Mouse (Mus musculus) lung, embryonic 14.5 days (tissue): ENCODE measurements around the gene Cst3. TPM values are rescaled to one million over a fixed set of nuclear protein-coding genes. Genes with fewer than 3 reads are reported as not detected.
A peak's percentile ranks its signal among the peaks of the same experiment; 100 is the strongest.

ENCODE experiments used
- ATAC-seq: fragments of 200-750 bp; cut with Nextera tagmentation; 2 replicates; pipeline ENCODE4 v1.8.0; 2017; ENCODE audit warnings: mild to moderate bottlenecking, moderate TSS enrichment, moderate library complexity; ENCODE audit not compliant: insufficient read depth
- DNase-seq: peaks from one replicate; pipeline ENCODE4 v3.0.0-alpha.2; 2015
- H3K27ac ChIP-seq: fragments of 300-500 bp; sonication (generic); 2 replicates; pipeline ENCODE4 v1.5.1; 2014; ENCODE audit warnings: low read depth, mild to moderate bottlenecking, moderate library complexity
- H3K27me3 ChIP-seq: fragments of 300-500 bp; sonication (generic); 2 replicates; pipeline ENCODE4 v1.6.1; 2014; ENCODE audit warnings: low read length, control low read depth; ENCODE audit not compliant: insufficient read depth
- H3K36me3 ChIP-seq: fragments of 300-500 bp; sonication (generic); 2 replicates; pipeline ENCODE4 v1.6.1; 2014; ENCODE audit warnings: control low read depth; ENCODE audit not compliant: insufficient read depth
- H3K4me1 ChIP-seq: fragments of 300-500 bp; sonication (generic); 2 replicates; pipeline ENCODE4 v1.6.1; 2014; ENCODE audit warnings: antibody characterized with exemption, control low read depth; ENCODE audit not compliant: insufficient read depth
- H3K4me2 ChIP-seq: fragments of 300-500 bp; sonication (generic); 2 replicates; pipeline ENCODE4 v1.6.1; 2014; ENCODE audit warnings: mild to moderate bottlenecking
- H3K4me3 ChIP-seq: fragments of 300-500 bp; sonication (generic); 2 replicates; pipeline ENCODE4 v1.5.1; 2014; ENCODE audit warnings: low read depth, low read length
- H3K9ac ChIP-seq: fragments of 300-500 bp; sonication (generic); 2 replicates; pipeline ENCODE4 v1.6.1; 2014
- H3K9me3 ChIP-seq: fragments of 300-500 bp; sonication (generic); 2 replicates; pipeline ENCODE4 v1.6.1; 2016; ENCODE audit warnings: low read depth, low read length, control low read depth
- CTCF ChIP-seq: IDR thresholded peaks from 2 replicates; pipeline ENCODE4 v1.5.1; 2016; ENCODE audit warnings: antibody characterized with exemption, low read depth
- WGBS: fragments of 180-500 bp; shearing (Covaris S2); extraction: QIAGEN DNeasy Blood & Tissue Kit; methylation state at CpG from one replicate; pipeline ENCODE4 v1.1.7; 2014; 5-methylcytosine and 5-hydroxymethylcytosine counted together
- polyA plus RNA-seq: library from polyadenylated mRNA; unstranded; fragments of >200 nt; fragmentation: Nextera tagmentation; extraction: Ambion mirVana; gene quantifications from 2 replicates; pipeline ENCODE4 v1.2.1, GENCODE M21; 2014

Cst3 gene
- polyA plus RNA-seq = 481 and 484 TPM in 2 replicates

- H3K4me1 ChIP-seq = peaks cover 13% of the 10 kb centered on the region
- peak within 1 kb of the TSS; percentile 73 for H3K9ac ChIP-seq
- H3K36me3 ChIP-seq = peaks cover 21% of the 10 kb centered on the region
- WGBS = 0% methylated on average over 19 of the region's 19 CpGs
- H3K4me2 ChIP-seq = peak within 1 kb of the TSS; percentile 65
- no peaks in the 10 kb centered on the region for H3K9me3 ChIP-seq
- DNase-seq (peak; percentile 94), ATAC-seq (peak; percentile 96)
- peak; percentile 56 for TF ChIP-seq CTCF
- no peaks in the 10 kb centered on the region for H3K27me3 ChIP-seq
- H3K27ac ChIP-seq = peak within 1 kb of the TSS; percentile 88
- H3K4me3 ChIP-seq = peak within 1 kb of the TSS; percentile 69
Observed at GRCm38 (mm10) chr2:148875335-148875811, at the start of gene Cst3. Cst3 (minus strand) TSS chr2:148875692.

GRCm38 (mm10) chr2:148902286-148902685 lies 26.8 kb upstream of the Cst3 start:
- peak; percentile 91 for ATAC-seq
- 7% methylated on average over 5 of the region's 5 CpGs for WGBS
- H3K27ac ChIP-seq = no peak overlapping the region

GRCm38 (mm10) chr2:148900305-148900704 lies 24.8 kb upstream of the Cst3 start:
- H3K36me3 ChIP-seq = no peaks in the 10 kb centered on the region
- no peak overlapping the region for H3K27ac ChIP-seq
- no peaks in the 10 kb centered on the region for H3K4me1 ChIP-seq
- DNase-seq (no peak), ATAC-seq (no peak)
- no peak for TF ChIP-seq CTCF
- 57% methylated on average over 4 of the region's 4 CpGs for WGBS
- H3K4me2 ChIP-seq = no peak overlapping the region
- H3K27me3 ChIP-seq = no peaks in the 10 kb centered on the region
- H3K4me3 ChIP-seq = no peak overlapping the region
- no peaks in the 10 kb centered on the region for H3K9me3 ChIP-seq
- no peak overlapping the region for H3K9ac ChIP-seq

More at GRCm38 (mm10) chr2:148902286-148902685, 26.8 kb upstream of the Cst3 start:
- Histone ChIP-seq H3K27me3 (no peaks in the 10 kb centered on the region), H3K4me1 (no peaks in the 10 kb centered on the region), H3K4me2 (no peak overlapping the region), H3K9ac (no peak overlapping the region), H3K4me3 (no peak overlapping the region), H3K36me3 (no peaks in the 10 kb centered on the region), H3K9me3 (no peaks in the 10 kb centered on the region)
- peak; percentile 75 for DNase-seq
- peak; percentile 88 for TF ChIP-seq CTCF

GRCm38 (mm10) chr2:148896219-148896618 lies 20.7 kb upstream of the Cst3 start:
- no peak for TF ChIP-seq CTCF
- H3K4me1 ChIP-seq = no peaks in the 10 kb centered on the region
- no peaks in the 10 kb centered on the region for H3K36me3 ChIP-seq
- ATAC-seq (no peak), DNase-seq (no peak)
- WGBS = 42% methylated on average over 1 of the region's 1 CpGs
- H3K4me3 ChIP-seq = no peak overlapping the region
- no peak overlapping the region for H3K27ac ChIP-seq
- H3K9ac ChIP-seq = no peak overlapping the region
- no peak overlapping the region for H3K4me2 ChIP-seq
- H3K9me3 ChIP-seq = no peaks in the 10 kb centered on the region
- H3K27me3 ChIP-seq = no peaks in the 10 kb centered on the region

DNA sequence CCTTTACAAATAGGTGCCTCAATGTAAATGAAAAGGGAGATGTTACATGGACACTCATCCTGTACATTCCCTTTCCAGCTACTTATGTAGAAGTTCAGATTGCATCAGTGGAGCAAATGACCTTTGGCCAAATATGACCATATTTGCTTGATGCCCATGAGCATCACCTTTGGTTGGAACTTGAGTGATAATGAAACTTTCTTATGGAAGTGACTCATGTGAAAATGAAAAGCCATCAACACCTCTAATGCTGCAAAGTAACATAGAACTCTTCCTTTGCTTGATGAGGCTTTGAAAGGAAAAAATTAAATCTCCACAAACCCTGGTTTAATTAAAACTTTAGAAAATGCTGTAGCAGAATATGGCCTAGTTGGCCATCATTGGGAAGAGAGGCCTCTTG lies 17.6 kb upstream of the Cst3 start:
- no peak for DNase-seq
- H3K4me2 ChIP-seq = no peak overlapping the region
- H3K36me3 ChIP-seq = no peaks in the 10 kb centered on the region
- no peak overlapping the region for H3K9ac ChIP-seq
- no peaks in the 10 kb centered on the region for H3K9me3 ChIP-seq
- H3K27me3 ChIP-seq = no peaks in the 10 kb centered on the region
- no peak for TF ChIP-seq CTCF
- H3K4me1 ChIP-seq = no peaks in the 10 kb centered on the region
- no peak for ATAC-seq
- H3K27ac ChIP-seq = no peak overlapping the region
- H3K4me3 ChIP-seq = no peak overlapping the region

DNA sequence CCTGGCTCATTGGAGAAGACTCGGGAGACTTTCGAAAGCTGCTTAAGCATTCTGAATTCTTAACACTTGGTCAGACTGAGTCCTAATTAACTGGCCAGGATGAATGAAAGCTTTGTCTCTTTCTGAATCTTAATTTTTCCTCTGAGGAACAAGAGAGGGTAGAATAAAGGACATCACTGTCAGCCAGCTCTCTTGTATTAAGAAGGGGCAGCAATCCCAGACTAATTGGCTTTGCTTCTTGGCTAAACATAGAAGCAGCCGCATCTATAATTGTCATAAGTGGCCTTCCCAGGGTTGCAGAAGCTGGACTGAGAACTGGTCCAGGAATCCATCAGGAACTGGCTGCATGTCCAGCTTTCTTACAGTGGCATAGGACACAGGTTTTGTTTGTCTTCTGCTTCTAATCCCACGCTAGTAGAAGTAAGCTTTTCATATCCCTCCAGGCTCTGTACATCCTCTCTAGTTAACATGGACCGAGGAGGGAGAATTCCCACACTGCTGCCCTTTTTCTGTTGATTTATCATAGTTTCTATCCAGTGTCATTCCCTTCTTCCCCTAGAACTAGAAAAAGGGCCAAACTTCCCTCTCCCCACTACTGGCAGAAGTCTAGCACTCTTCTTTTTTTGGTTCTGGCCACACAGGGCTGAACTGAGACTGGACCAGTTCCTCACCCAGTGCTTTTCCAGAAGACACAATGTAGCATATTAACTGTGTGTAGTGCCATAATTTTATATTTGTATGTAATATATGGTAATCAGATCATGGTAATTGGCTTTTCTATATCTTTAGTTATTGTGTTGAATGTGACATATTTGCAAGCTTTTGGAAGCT lies 14.7 kb upstream of the Cst3 start:
- TF ChIP-seq CTCF = no peak

DNA sequence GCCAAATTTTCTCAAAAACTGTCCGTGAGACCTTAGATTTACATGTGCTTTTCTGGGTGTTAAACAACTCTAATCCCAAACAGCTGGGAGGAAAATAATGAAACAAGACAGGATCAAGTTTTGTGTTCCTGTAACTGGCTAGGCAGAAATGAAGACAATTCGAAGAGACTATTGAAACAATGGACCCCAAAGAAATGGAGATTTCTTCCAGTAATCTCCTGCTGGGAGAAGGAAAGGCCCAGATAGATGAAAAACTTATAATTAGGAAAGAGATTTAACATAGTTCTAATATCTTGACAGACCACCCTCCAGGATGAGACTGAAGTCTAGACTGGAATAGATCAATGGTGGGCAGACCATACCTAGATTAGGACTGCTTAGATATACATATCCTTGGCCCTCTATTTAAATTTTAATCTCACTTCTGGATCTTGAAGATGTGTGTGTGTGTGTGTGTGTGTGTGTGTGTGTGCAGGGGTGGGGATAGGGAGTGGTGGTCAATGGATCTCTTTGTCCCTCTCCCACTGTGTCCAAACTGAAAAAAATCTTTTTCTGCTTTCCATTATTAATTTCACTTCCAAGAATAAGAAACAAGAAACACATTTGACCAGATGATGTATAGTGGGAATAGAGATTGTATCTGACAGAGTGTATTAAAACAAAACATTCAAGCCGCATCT lies 14.0 kb upstream of the Cst3 start:
- H3K36me3 ChIP-seq = no peaks in the 10 kb centered on the region
- TF ChIP-seq CTCF = no peak
- H3K27ac ChIP-seq = no peak overlapping the region
- 74% methylated on average over 3 of the region's 3 CpGs for WGBS
- DNase-seq = no peak
- no peak overlapping the region for H3K4me2 ChIP-seq
- H3K27me3 ChIP-seq = no peaks in the 10 kb centered on the region
- no peak overlapping the region for H3K4me3 ChIP-seq
- H3K9ac ChIP-seq = no peak overlapping the region
- no peaks in the 10 kb centered on the region for H3K4me1 ChIP-seq
- no peak for ATAC-seq
- no peaks in the 10 kb centered on the region for H3K9me3 ChIP-seq

More for the DNA sequence above, 14.7 kb upstream of the Cst3 start:
- DNase-seq = peak; percentile 10
- H3K4me3 ChIP-seq = no peak overlapping the region
- WGBS = 71% methylated on average over 5 of the region's 5 CpGs
- H3K4me2 ChIP-seq = no peak overlapping the region
- H3K4me1 ChIP-seq = no peaks in the 10 kb centered on the region
- H3K9me3 ChIP-seq = no peaks in the 10 kb centered on the region
- H3K36me3 ChIP-seq = no peaks in the 10 kb centered on the region
- no peak; the same call in 1 of the 2 replicates for ATAC-seq
- no peak overlapping the region for H3K27ac ChIP-seq
- no peak overlapping the region for H3K9ac ChIP-seq
- H3K27me3 ChIP-seq = no peaks in the 10 kb centered on the region
